Mouse (Mus musculus) embryo, embryonic 9.5 days (tissue): ENCODE measurements around the gene Hspb7.

ENCODE experiments used
- DNase-seq: peaks from one replicate; pipeline ENCODE4 v3.0.0-alpha.2; 2017; ENCODE audit errors: extremely low spot score

The Hspb7 gene

GRCm38 (mm10) chr4:141468576-141468975 is 48.0 kb downstream of the Hspb7 start:
- no peak for DNase-seq

- no peak for DNase-seq
These were observed 48.8 kb downstream of the Hspb7 start for GRCm38 (mm10) chr4:141469343-141469742.

GRCm38 (mm10) chr4:141471491-141471890 is 50.9 kb downstream of the Hspb7 start:
- DNase-seq: no peak

DNA sequence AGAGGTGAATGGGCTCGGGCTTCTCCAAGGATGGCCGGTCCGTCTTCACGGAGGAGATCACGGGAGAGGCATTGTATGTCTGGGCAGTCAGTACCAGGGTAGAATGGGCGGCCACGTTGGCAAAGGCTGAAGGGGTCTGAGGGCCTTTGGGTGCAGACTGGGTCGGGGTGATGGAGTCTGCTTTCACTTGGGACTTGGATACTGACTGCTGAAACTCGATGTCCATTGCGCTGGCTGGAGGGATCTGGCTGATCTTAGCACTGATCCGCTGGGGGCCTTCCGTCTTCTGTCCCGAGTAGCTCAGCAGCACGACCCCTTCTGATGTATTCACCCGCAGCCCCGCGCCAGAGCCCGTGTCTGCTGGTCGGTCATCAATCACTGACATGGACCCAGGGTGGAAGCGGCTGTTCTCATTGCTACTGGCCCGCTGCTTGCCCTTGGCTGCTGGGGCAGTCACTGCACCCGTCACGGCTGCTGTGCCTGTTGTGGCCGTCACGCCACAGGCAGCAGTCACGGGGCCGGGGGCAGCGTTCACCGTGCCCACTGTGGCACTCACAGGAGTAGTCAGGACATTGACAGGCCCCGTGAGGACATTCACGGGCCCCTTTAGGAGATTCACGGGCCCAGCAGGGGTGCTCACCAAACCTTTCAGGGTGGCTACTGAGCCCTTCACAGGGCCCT is 52.2 kb downstream of the Hspb7 start:
- no peak for DNase-seq

DNA sequence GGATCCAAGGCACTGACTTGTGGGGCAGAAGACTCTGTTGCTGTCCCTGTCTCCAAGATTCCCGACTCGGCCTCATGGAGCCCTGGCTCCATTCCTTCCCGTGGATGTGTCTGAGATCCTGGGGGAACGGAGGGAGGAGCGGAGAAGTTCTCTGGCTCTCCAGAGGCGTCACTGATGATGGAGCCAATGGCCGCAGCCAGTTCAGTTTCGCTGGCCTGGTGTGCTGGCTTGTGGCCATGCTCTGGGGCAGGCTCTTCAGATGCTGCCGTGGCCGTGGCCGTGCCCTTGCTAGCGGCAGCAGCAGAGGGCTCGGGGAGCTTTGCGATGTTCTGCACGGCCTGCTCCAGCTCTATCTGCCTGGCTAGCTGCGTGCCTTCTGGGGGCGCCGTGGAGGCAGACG is 53.9 kb downstream of the Hspb7 start:
- no peak for DNase-seq
